Mouse (Mus musculus): ENCODE data around the gene Gns. TPM values are rescaled to one million over a fixed set of nuclear protein-coding genes. Genes with fewer than 3 reads are reported as not detected.

The Gns gene
- polyA plus RNA-seq, 1 experiment from 2014 or later, result 25.7 TPM

DNA sequence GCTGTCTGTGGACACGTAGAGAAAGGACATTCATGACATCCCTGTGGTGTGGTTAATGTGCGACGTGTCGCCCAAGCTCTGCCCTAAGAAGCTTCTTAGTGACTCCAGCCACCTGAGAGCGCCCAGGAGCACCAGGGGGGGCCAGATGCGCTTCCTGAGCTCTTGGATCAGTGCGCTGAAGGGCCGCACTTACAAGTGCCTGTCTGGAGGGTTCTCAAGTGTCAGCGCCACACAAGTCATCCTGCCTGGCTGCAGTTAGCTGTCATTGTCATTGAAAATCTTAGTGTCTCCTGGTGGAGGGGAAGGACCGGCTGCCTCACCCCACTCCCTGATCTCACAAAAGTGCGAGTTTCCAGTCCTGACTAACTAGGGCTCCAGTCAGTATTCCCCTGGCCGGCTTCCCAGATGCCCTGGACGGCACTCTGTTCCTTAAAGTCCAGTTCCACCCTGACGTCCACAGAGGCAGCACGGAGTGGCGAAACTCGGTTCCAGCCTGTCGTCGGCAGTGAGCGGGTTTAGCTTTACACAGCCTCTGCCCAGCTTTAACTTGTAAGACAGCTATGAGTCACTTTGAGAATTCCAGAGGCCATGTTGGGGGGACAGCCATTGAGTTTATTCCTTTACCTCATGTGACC lies 30.8 kb downstream of the Gns start:
- DNase-seq (ENCODE audit: low spot score) (no peak), ATAC-seq (ENCODE audit: low FRiP score, low TSS enrichment) (no peak)
- no peak overlapping the region for H3K27ac ChIP-seq (replicated peaks)
- H3K9me3 ChIP-seq (ENCODE audit: control insufficient read depth, low read length), result no peaks in the 10 kb centered on the region
- WGBS, result 73% methylated on average over 20 of the region's 20 CpGs
- no peak for TF ChIP-seq CTCF (IDR thresholded peaks at IDR 0.05; ENCODE audit: low read depth)
- TF ChIP-seq EP300 (optimal IDR thresholded peaks at IDR 0.05), result no peak
- no peak overlapping the region for H3K4me2 ChIP-seq (replicated peaks; ENCODE audit: low read depth)
- H3K27me3 ChIP-seq (ENCODE audit: control insufficient read depth, insufficient read depth, low read length), result no peaks in the 10 kb centered on the region
- H3K9ac ChIP-seq (ENCODE audit: low read length), result no peak overlapping the region
- peaks cover 33% of the 10 kb centered on the region for H3K36me3 ChIP-seq (ENCODE audit: control insufficient read depth, insufficient read depth, low read length)
- no peak overlapping the region for H3K4me3 ChIP-seq (ENCODE audit: low read depth, low read length)
- H3K4me1 ChIP-seq (replicated peaks; ENCODE audit: control insufficient read depth, insufficient read depth), result no peaks in the 10 kb centered on the region

DNA sequence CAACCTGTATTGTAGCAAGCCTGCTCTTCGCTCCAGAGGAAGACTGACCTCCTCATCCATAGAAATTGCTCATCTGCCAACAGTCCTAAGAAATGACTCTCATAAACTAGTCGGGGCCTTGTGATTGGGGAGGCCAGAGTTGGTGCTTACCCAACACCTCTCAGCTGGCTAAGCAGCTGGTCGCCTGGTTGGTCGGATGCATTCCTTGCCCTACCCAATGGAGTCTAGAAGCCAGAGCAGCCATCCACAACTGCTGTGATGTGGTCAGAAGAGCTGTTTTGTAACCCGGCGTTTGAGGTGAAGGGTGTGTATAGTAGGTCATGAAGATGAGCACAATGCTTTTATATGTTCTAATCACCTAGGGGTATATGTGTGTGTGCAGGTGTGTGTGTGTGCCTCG lies 33.7 kb downstream of the Gns start:
- ATAC-seq (ENCODE audit: low FRiP score, low TSS enrichment) (no peak), DNase-seq (ENCODE audit: low spot score) (no peak)
- no peaks in the 10 kb centered on the region for H3K27me3 ChIP-seq (ENCODE audit: control insufficient read depth, insufficient read depth, low read length)
- H3K9ac ChIP-seq (ENCODE audit: low read length), result no peak overlapping the region
- WGBS, result 77% methylated on average over 7 of the region's 7 CpGs
- no peaks in the 10 kb centered on the region for H3K4me1 ChIP-seq (replicated peaks; ENCODE audit: control insufficient read depth, insufficient read depth)
- H3K27ac ChIP-seq (replicated peaks), result no peak overlapping the region
- TF ChIP-seq EP300 (optimal IDR thresholded peaks at IDR 0.05), result no peak
- no peak for TF ChIP-seq CTCF (IDR thresholded peaks at IDR 0.05; ENCODE audit: low read depth)
- H3K9me3 ChIP-seq (ENCODE audit: control insufficient read depth, low read length), result no peaks in the 10 kb centered on the region
- H3K4me2 ChIP-seq (replicated peaks; ENCODE audit: low read depth), result no peak overlapping the region
- peaks cover 11% of the 10 kb centered on the region for H3K36me3 ChIP-seq (ENCODE audit: control insufficient read depth, insufficient read depth, low read length)
- no peak overlapping the region for H3K4me3 ChIP-seq (ENCODE audit: low read depth, low read length)

DNA sequence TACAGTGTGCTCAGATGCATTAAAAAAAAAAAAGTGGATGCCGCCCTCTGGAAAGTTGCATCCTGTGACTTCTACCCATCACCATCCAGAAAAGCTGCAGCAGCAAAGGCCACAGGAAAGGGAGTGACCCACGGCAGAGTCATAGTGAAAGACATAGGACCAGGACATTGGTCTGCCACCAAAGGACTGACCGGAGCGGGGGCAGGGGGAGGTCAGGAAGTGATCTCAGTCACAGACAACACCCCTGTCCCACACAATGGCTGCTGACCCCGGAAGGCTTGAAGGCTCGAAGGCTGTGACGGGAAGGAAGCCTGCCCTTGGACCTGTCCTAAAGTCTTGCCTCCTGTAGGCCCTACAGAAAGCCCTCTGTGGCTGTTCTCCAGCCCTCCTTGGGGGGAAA lies 36.1 kb downstream of the Gns start:
- Histone ChIP-seq H3K4me1 (replicated peaks; ENCODE audit: control insufficient read depth, insufficient read depth) (no peaks in the 10 kb centered on the region), H3K9me3 (ENCODE audit: control insufficient read depth, low read length) (no peaks in the 10 kb centered on the region), H3K36me3 (ENCODE audit: control insufficient read depth, insufficient read depth, low read length) (0 out of 2 replicates have a peak, but pooled peaks cover 3% of the 10 kb centered on the region), H3K27me3 (ENCODE audit: control insufficient read depth, insufficient read depth, low read length) (no peaks in the 10 kb centered on the region), H3K4me2 (replicated peaks; ENCODE audit: low read depth) (no peak overlapping the region), H3K9ac (ENCODE audit: low read length) (no peak overlapping the region), H3K27ac (replicated peaks) (no peak overlapping the region), H3K4me3 (ENCODE audit: low read depth, low read length) (no peak overlapping the region)
- TF ChIP-seq EP300 (optimal IDR thresholded peaks at IDR 0.05) (no peak), CTCF (IDR thresholded peaks at IDR 0.05; ENCODE audit: low read depth) (no peak)
- no peak for DNase-seq (ENCODE audit: low spot score)
- 80% methylated on average over 7 of the region's 7 CpGs for WGBS
- ATAC-seq (ENCODE audit: low FRiP score, low TSS enrichment), result no peak

DNA sequence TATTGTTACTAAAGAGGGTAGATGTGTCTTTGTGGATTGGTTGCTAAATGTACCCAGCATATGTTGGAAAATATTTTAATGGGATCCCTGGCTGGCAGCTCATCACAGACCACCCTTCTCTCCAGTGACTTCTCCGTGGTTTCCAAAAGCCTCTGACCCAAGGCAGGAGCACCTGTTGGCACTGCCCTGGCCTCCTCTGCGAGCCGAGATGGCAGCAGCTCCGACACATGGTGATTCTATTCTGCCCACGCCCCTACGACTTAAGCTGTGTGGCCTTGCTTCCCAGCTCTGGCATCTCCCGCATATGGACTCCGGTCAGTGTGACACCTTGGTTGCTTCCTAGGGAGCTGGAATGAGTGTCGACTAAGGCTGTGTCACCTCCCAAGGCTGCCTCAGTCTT lies 38.2 kb downstream of the Gns start:
- DNase-seq (ENCODE audit: low spot score) (no peak), ATAC-seq (ENCODE audit: low FRiP score, low TSS enrichment) (0 out of 2 replicates have a peak, but pooled peaks have one; percentile 16)
- H3K27ac ChIP-seq (replicated peaks), result no peak overlapping the region
- H3K4me2 ChIP-seq (replicated peaks; ENCODE audit: low read depth), result no peak overlapping the region
- no peak overlapping the region for H3K9ac ChIP-seq (ENCODE audit: low read length)
- no peaks in the 10 kb centered on the region for H3K27me3 ChIP-seq (ENCODE audit: control insufficient read depth, insufficient read depth, low read length)
- no peaks in the 10 kb centered on the region for H3K4me1 ChIP-seq (replicated peaks; ENCODE audit: control insufficient read depth, insufficient read depth)
- no peaks in the 10 kb centered on the region for H3K36me3 ChIP-seq (ENCODE audit: control insufficient read depth, insufficient read depth, low read length)
- TF ChIP-seq CTCF (IDR thresholded peaks at IDR 0.05; ENCODE audit: low read depth) (no peak), EP300 (optimal IDR thresholded peaks at IDR 0.05) (no peak)
- H3K4me3 ChIP-seq (ENCODE audit: low read depth, low read length), result no peak overlapping the region
- H3K9me3 ChIP-seq (ENCODE audit: control insufficient read depth, low read length), result no peaks in the 10 kb centered on the region
- 72% methylated on average over 9 of the region's 9 CpGs for WGBS

DNA sequence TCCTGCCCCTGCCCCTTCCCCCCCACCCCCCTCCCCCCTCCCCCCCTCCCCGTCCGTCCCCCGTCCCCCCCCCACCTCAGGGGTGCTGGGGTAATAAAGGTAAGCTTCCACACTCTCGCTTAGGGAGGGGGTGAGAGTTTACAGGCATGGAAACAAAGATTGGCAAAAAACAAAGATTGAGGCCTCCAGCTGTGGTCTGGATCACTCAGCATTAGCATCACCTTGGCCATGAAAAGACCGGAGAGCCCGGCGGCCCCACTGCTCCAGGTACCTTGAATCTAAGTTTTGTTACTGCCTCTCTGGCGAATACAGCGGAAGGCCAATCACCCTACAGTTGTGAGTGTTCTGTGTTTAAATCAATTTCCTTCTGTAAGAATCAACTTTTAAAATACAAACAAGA lies 39.1 kb downstream of the Gns start:
- no peaks in the 10 kb centered on the region for H3K36me3 ChIP-seq (ENCODE audit: control insufficient read depth, insufficient read depth, low read length)
- H3K27me3 ChIP-seq (ENCODE audit: control insufficient read depth, insufficient read depth, low read length), result no peaks in the 10 kb centered on the region
- no peak overlapping the region for H3K4me2 ChIP-seq (replicated peaks; ENCODE audit: low read depth)
- WGBS, result 59% methylated on average over 7 of the region's 9 CpGs
- no peak for TF ChIP-seq CTCF (IDR thresholded peaks at IDR 0.05; ENCODE audit: low read depth)
- TF ChIP-seq EP300 (optimal IDR thresholded peaks at IDR 0.05), result no peak
- no peak overlapping the region for H3K9ac ChIP-seq (ENCODE audit: low read length)
- H3K4me3 ChIP-seq (ENCODE audit: low read depth, low read length), result no peak overlapping the region
- ATAC-seq (ENCODE audit: low FRiP score, low TSS enrichment) (no peak), DNase-seq (ENCODE audit: low spot score) (no peak)
- no peaks in the 10 kb centered on the region for H3K9me3 ChIP-seq (ENCODE audit: control insufficient read depth, low read length)
- no peak overlapping the region for H3K27ac ChIP-seq (replicated peaks)
- no peaks in the 10 kb centered on the region for H3K4me1 ChIP-seq (replicated peaks; ENCODE audit: control insufficient read depth, insufficient read depth)

DNA sequence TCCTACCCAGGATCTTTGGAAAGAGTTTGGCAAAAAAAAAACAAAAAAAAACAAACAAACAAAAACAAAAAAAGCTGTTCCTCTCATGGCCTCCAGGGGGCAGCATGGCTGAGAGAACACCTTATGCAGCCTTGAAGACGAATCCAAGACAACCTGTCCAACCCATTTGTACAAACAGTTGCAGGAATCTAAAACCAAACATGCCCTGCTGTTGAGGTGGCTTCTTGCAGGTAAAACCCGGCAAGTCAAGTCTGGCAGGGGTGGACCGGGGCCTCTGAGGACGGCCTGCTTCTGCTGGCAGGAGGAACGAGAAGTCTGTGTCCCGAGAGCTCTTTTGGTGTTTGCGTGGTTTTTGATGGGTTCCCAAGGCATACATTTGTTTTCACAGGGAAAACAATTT lies 44.8 kb downstream of the Gns start:
- Histone ChIP-seq H3K4me1 (replicated peaks; ENCODE audit: control insufficient read depth, insufficient read depth) (no peaks in the 10 kb centered on the region), H3K36me3 (ENCODE audit: control insufficient read depth, insufficient read depth, low read length) (peaks cover 15% of the 10 kb centered on the region), H3K27me3 (ENCODE audit: control insufficient read depth, insufficient read depth, low read length) (no peaks in the 10 kb centered on the region), H3K9ac (ENCODE audit: low read length) (no peak overlapping the region), H3K4me3 (ENCODE audit: low read depth, low read length) (no peak overlapping the region), H3K27ac (replicated peaks) (no peak overlapping the region), H3K4me2 (replicated peaks; ENCODE audit: low read depth) (no peak overlapping the region), H3K9me3 (ENCODE audit: control insufficient read depth, low read length) (no peaks in the 10 kb centered on the region)
- TF ChIP-seq EP300 (optimal IDR thresholded peaks at IDR 0.05) (no peak), CTCF (IDR thresholded peaks at IDR 0.05; ENCODE audit: low read depth) (peak; percentile 93)
- 46% methylated on average over 7 of the region's 7 CpGs for WGBS
- DNase-seq (ENCODE audit: low spot score) (peak; percentile 74), ATAC-seq (ENCODE audit: low FRiP score, low TSS enrichment) (peak; percentile 80)
